Mouse (Mus musculus) CD4-positive naive resting alpha-beta T cell, adult 76 days (primary cell): ENCODE data around the gene Cenpq. TPM values are rescaled to one million over a fixed set of nuclear protein-coding genes. Genes with fewer than 3 reads are reported as not detected.

ENCODE experiments used
- total RNA-seq: library from RNA; stranded (reverse); gene quantifications from one replicate; pipeline ENCODE4 v1.2.4, GENCODE M21; 2023

The Cenpq gene
- total RNA-seq, result 39.0 TPM

GRCm38 (mm10) chr17:40934420-40935231, at the start of gene Cenpq, which contains the start of gene Mut:
Gene Cenpq, minus strand, starts transcription at chr17:40935047.
Gene Mut, plus strand, starts transcription at chr17:40934685.

GRCm38 (mm10) chr17:40914250-40914649, 20.6 kb downstream of the Cenpq start, which contains the start of gene Glyatl3:
Gene Glyatl3, minus strand, starts transcription at chr17:40914350.

GRCm38 (mm10) chr17:40879924-40880691, 54.7 kb downstream of the Cenpq start, which contains the start of gene 9130008F23Rik:
Gene 9130008F23Rik, minus strand, starts transcription at chr17:40880559.

Other genes starting within 250 kb of the Cenpq start
- not detected for gene Esp1, start 207.9 kb downstream of the Cenpq start, total RNA-seq
- not detected for gene Crisp2, start 128.0 kb downstream of the Cenpq start, total RNA-seq
- gene Rhag, start 123.9 kb downstream of the Cenpq start, total RNA-seq, result 0.47 TPM
- not detected for gene 9130008F23Rik, start 54.5 kb downstream of the Cenpq start, total RNA-seq
- not detected for gene Glyatl3, start 20.7 kb downstream of the Cenpq start, total RNA-seq
- gene Mut, start 362 bp downstream of the Cenpq start, total RNA-seq, result 10.0 TPM